Comparison of ENCODE assay signal across 10 mouse cellular contexts in genomic region chr2:121583468-121584116, GRCm38 (mm10).
A peak's percentile ranks its signal among the peaks of the same experiment; 100 is the strongest.
DNase-seq lines count a peak whose midpoint lies in the region; ATAC-seq and TF ChIP-seq lines count a peak whose summit lies in the region.
"Had no signal": no experiment of that assay in that cellular context is flagged by ENCODE, and none has a peak within 500 bp of the region (broad histone marks: within the 10 kb centered on the region; RNA-seq: fewer than 3 reads in every experiment).

No protein-coding gene starts in this region.

- ATAC-seq in midbrain, embryonic 12.5 days (ENCODE audit: low FRiP score, low read depth) = peak; percentile 81; the same call in 1 of the 2 replicates

- H3K4me3 ChIP-seq in layer of hippocampus, adult 2 months = no peak overlapping the region
- no peak overlapping the region for H3K4me3 ChIP-seq in midbrain, embryonic 12.5 days
- H3K4me3 ChIP-seq: embryonic facial prominence, embryonic 15.5 days; limb, embryonic 13.5 days had no signal

- no peak overlapping the region for H3K9ac ChIP-seq in midbrain, embryonic 12.5 days (replicated peaks)
- H3K9ac ChIP-seq: embryonic facial prominence, embryonic 15.5 days; limb, embryonic 13.5 days had no signal

- H3K36me3 ChIP-seq in midbrain, embryonic 12.5 days = 0 out of 2 replicates have a peak, but pooled peaks cover 2% of the 10 kb centered on the region
- H3K36me3 ChIP-seq: embryonic facial prominence, embryonic 15.5 days; limb, embryonic 13.5 days had no signal

- intact Hi-C loops in heart, postnatal 10 days (cut with DNase I) = no loop called here

- H3K4me1 ChIP-seq in midbrain, embryonic 12.5 days = peaks cover 10% of the 10 kb centered on the region

- H3K9me3 ChIP-seq in midbrain, embryonic 12.5 days = no peaks in the 10 kb centered on the region
- H3K9me3 ChIP-seq: embryonic facial prominence, embryonic 15.5 days; limb, embryonic 13.5 days had no signal

- no peak overlapping the region for H3K4me2 ChIP-seq in midbrain, embryonic 12.5 days (replicated peaks)
- H3K4me2 ChIP-seq: embryonic facial prominence, embryonic 15.5 days; limb, embryonic 13.5 days had no signal

- no peak for DNase-seq in layer of hippocampus, adult 2 months (ENCODE audit: low spot score in 2 of 2)
- DNase-seq in layer of hippocampus, adult 18-20 months (ENCODE audit: low spot score in 2 of 2) = no peak
- peak; percentile 80 for DNase-seq in brain, embryonic 14.5 days (ENCODE audit: low read depth)
- peak; percentile 61 to 73 for DNase-seq in heart, postnatal 10 days
- no peak for DNase-seq in frontal cortex, postnatal 10 days (ENCODE audit: low spot score in 2 of 2)
- DNase-seq in urinary bladder, adult 2 months (ENCODE audit: low spot score) = no peak
- no peak for DNase-seq in yolk sac, embryonic 10.5 days (ENCODE audit: low spot score)

- peaks cover 30% of the 10 kb centered on the region for H3K27me3 ChIP-seq in midbrain, embryonic 12.5 days
- H3K27me3 ChIP-seq: embryonic facial prominence, embryonic 15.5 days; limb, embryonic 13.5 days had no signal

- H3K27ac ChIP-seq in layer of hippocampus, adult 2 months = peak overlapping the region; percentile 23; the same call in 1 of the 2 replicates
- H3K27ac ChIP-seq in midbrain, embryonic 12.5 days (replicated peaks) = no peak overlapping the region
- H3K27ac ChIP-seq: embryonic facial prominence, embryonic 15.5 days; limb, embryonic 13.5 days had no signal

- TF ChIP-seq POLR2A in brain, embryonic 14.5 days (IDR thresholded peaks at IDR 0.05; ENCODE audit: borderline replicate concordance, extremely low read depth, insufficient read depth, insufficient read length, poor library complexity, severe bottlenecking) = no peak

- 64% methylated on average over 13 of the region's 13 CpGs for whole genome bisulfite sequencing in midbrain, embryonic 12.5 days

- TF ChIP-seq CTCF in layer of hippocampus, adult 2 months (conservative IDR thresholded peaks at IDR 0.05) = no peak
- no peak for TF ChIP-seq CTCF in brain, embryonic 14.5 days (IDR thresholded peaks at IDR 0.05; ENCODE audit: borderline replicate concordance, extremely low read depth, insufficient read depth, insufficient read length)

Comparison
In these comparisons a context has a peak if more than half of its experiments do, and no peak if none do; other contexts are left out.
1. DNase-seq: peak in brain, embryonic 14.5 days (single experiment) and heart, postnatal 10 days (2 of 2); none in layer of hippocampus, adult 2 months (0 of 2), layer of hippocampus, adult 18-20 months (0 of 2), frontal cortex, postnatal 10 days (0 of 2), urinary bladder, adult 2 months (single experiment) and yolk sac, embryonic 10.5 days (single experiment).